In the genomic region with DNA sequence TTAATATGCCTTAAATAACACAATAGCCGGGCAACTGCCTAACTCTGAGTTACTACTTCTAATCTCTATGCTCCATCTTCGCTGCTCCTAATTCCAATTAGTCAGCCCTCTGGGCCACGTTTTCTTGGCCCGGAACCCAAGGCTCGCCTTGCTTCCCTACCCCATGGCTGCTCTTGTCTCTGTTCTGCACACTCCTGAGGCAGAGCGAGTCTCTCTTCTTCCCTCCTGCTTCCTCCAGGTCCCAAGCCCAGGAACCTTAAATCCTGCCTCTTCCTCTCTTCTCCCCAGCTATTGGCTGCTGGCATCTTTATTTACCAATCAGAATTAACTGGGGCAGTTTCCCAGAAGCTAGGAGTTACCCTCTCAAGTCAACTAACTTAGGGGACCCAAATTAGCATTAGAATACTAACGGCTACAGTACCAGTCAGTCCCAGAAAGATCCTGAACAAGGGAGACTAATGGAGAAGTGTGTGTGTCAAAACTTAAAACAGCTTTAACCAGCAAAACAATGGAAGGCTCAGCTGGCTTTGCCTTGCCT, we compare ENCODE assay signal across 19 mouse cellular contexts. TPM values are rescaled to one million over a fixed set of nuclear protein-coding genes. Genes with fewer than 3 reads are reported as not detected.
DNase-seq lines count a peak whose midpoint lies in the region; ATAC-seq lines count a peak whose summit lies in the region.
"Had no signal": no experiment of that assay in that cellular context is flagged by ENCODE, and none has a peak within 500 bp of the region (broad histone marks: within the 10 kb centered on the region; RNA-seq: fewer than 3 reads in every experiment).

No protein-coding gene starts in this region.

- no peaks in the 10 kb centered on the region for H3K4me1 ChIP-seq in heart, embryonic 14.5 days (ENCODE audit: control insufficient read depth in 2 of 2, insufficient read depth in 2 of 2, low read length in 2 of 2)
- H3K4me1 ChIP-seq in hindbrain, embryonic 16.5 days (ENCODE audit: control insufficient read depth, insufficient read depth, low read depth, low read length): no peaks in the 10 kb centered on the region
- H3K4me1 ChIP-seq in liver, embryonic 12.5 days: no peaks in the 10 kb centered on the region
- H3K4me1 ChIP-seq: lung, embryonic 15.5 days; neural tube, embryonic 12.5 days had no signal

- H3K27me3 ChIP-seq in heart, embryonic 14.5 days (ENCODE audit: control insufficient read depth, insufficient read depth, low read length): no peaks in the 10 kb centered on the region
- no peaks in the 10 kb centered on the region for H3K27me3 ChIP-seq in hindbrain, embryonic 16.5 days (replicated peaks; ENCODE audit: control insufficient read depth, insufficient read depth, low read length)
- no peaks in the 10 kb centered on the region for H3K27me3 ChIP-seq in liver, embryonic 12.5 days (replicated peaks)
- H3K27me3 ChIP-seq: lung, embryonic 15.5 days; neural tube, embryonic 12.5 days had no signal

- no peaks in the 10 kb centered on the region for H3K9me3 ChIP-seq in heart, embryonic 14.5 days (ENCODE audit: control insufficient read depth, low read length)
- H3K9me3 ChIP-seq in hindbrain, embryonic 16.5 days (ENCODE audit: control insufficient read depth, low read length): no peaks in the 10 kb centered on the region
- peaks cover 3% of the 10 kb centered on the region; the same call in 1 of the 2 replicates for H3K9me3 ChIP-seq in liver, embryonic 12.5 days (replicated peaks)
- H3K9me3 ChIP-seq: lung, embryonic 15.5 days; neural tube, embryonic 12.5 days had no signal

- H3K4me3 ChIP-seq in heart, embryonic 14.5 days (ENCODE audit: control insufficient read depth in 1 of 2, insufficient read depth in 1 of 2, low read depth in 1 of 2, low read length in 2 of 2): peak overlapping the region in 1 of 2 experiments; percentile 13; a peak in 1 of 4 replicates
- H3K4me3 ChIP-seq in hindbrain, embryonic 16.5 days (ENCODE audit: low read length): no peak overlapping the region
- no peak overlapping the region for H3K4me3 ChIP-seq in liver, embryonic 12.5 days
- H3K4me3 ChIP-seq: lung, embryonic 15.5 days; neural tube, embryonic 12.5 days had no signal

- DNase-seq in heart, adult 11 months: no peak
- peak; percentile 6 for DNase-seq in lung, postnatal 36 days
- DNase-seq in lung, postnatal 25 days (ENCODE audit: low spot score): no peak
- DNase-seq in ZHBTc4 (ENCODE audit: low read depth, low spot score): peak; percentile 84
- DNase-seq: cerebellum, postnatal 14 days; kidney, postnatal 36 days; thymus, adult 18-20 months had no signal

- H3K36me3 ChIP-seq in heart, embryonic 14.5 days (ENCODE audit: control insufficient read depth, insufficient read depth, low read length): no peaks in the 10 kb centered on the region
- H3K36me3 ChIP-seq in hindbrain, embryonic 16.5 days (ENCODE audit: control insufficient read depth, insufficient read depth, low read length): no peaks in the 10 kb centered on the region
- no peaks in the 10 kb centered on the region for H3K36me3 ChIP-seq in liver, embryonic 12.5 days
- H3K36me3 ChIP-seq: lung, embryonic 15.5 days; neural tube, embryonic 12.5 days had no signal

- H3K4me2 ChIP-seq in heart, embryonic 14.5 days (ENCODE audit: low read length): peak overlapping the region; percentile 42
- peak overlapping the region; percentile 34; the same call in 1 of the 2 replicates for H3K4me2 ChIP-seq in hindbrain, embryonic 16.5 days (ENCODE audit: low read length)
- no peak overlapping the region for H3K4me2 ChIP-seq in liver, embryonic 12.5 days
- H3K4me2 ChIP-seq: liver, embryonic 11.5 days; lung, embryonic 15.5 days; neural tube, embryonic 12.5 days had no signal

- no peak overlapping the region for H3K27ac ChIP-seq in heart, embryonic 14.5 days (replicated peaks in 1 of 2; ENCODE audit: control insufficient read depth in 1 of 2, insufficient read depth in 1 of 2, low read depth in 2 of 2, low read length in 2 of 2)
- H3K27ac ChIP-seq in hindbrain, embryonic 16.5 days (ENCODE audit: low read depth, low read length): no peak overlapping the region
- H3K27ac ChIP-seq in liver, embryonic 12.5 days: no peak overlapping the region
- H3K27ac ChIP-seq: lung, embryonic 15.5 days; neural tube, embryonic 12.5 days had no signal

- no peak overlapping the region for H3K9ac ChIP-seq in heart, embryonic 14.5 days (ENCODE audit: low read length)
- no peak overlapping the region for H3K9ac ChIP-seq in hindbrain, embryonic 16.5 days (ENCODE audit: low read depth, low read length)
- no peak overlapping the region for H3K9ac ChIP-seq in liver, embryonic 12.5 days
- H3K9ac ChIP-seq: lung, embryonic 15.5 days; neural tube, embryonic 12.5 days had no signal

- no peak for ATAC-seq in heart, embryonic 14.5 days (ENCODE audit: insufficient number of reproducible peaks, insufficient read depth, low FRiP score, low read depth)
- ATAC-seq in hindbrain, embryonic 16.5 days: 0 out of 2 replicates have a peak, but pooled peaks have one; percentile 17
- no peak for ATAC-seq in liver, embryonic 12.5 days
- ATAC-seq: forebrain, embryonic 14.5 days; intestine, postnatal 0 days had no signal

- WGBS in heart, embryonic 14.5 days: 54% methylated on average over 7 of the region's 7 CpGs
- WGBS in hindbrain, embryonic 16.5 days: 53% methylated on average over 7 of the region's 7 CpGs
- 48% methylated on average over 7 of the region's 7 CpGs for WGBS in liver, embryonic 12.5 days (ENCODE audit: insufficient replicate concordance)

RNA-seq across cellular contexts. Expression of a gene that starts 15.5 kb away (rescaled TPM):
- 6.4 and 7.8 TPM in 2 replicates for polyA plus RNA-seq in heart, embryonic 14.5 days (2014; fragmentation: Nextera tagmentation; extraction: Ambion mirVana)
- 2.3 and 3.4 TPM in 2 replicates for polyA plus RNA-seq in hindbrain, embryonic 16.5 days (2015; fragmentation: Nextera tagmentation; extraction: Ambion mirVana)
- polyA plus RNA-seq in liver, embryonic 12.5 days (2016; fragmentation: Nextera tagmentation; extraction: Ambion mirVana): 6.0 and 7.5 TPM in 2 replicates

RNA-seq across cellular contexts. Expression of a gene that starts 16.3 kb away (rescaled TPM):
- polyA plus RNA-seq in heart, embryonic 14.5 days (2014; fragmentation: Nextera tagmentation; extraction: Ambion mirVana): 8.4 and 9.6 TPM in 2 replicates
- 18.1 and 22.8 TPM in 2 replicates for polyA plus RNA-seq in hindbrain, embryonic 16.5 days (2015; fragmentation: Nextera tagmentation; extraction: Ambion mirVana)
- 13.0 and 14.2 TPM in 2 replicates for polyA plus RNA-seq in liver, embryonic 12.5 days (2016; fragmentation: Nextera tagmentation; extraction: Ambion mirVana)

RNA-seq across cellular contexts. Expression of a gene that starts 55.6 kb away (rescaled TPM):
- not detected in 2 replicates for polyA plus RNA-seq in heart, embryonic 14.5 days (2014; fragmentation: Nextera tagmentation; extraction: Ambion mirVana)
- not detected in 2 replicates for polyA plus RNA-seq in hindbrain, embryonic 16.5 days (2015; fragmentation: Nextera tagmentation; extraction: Ambion mirVana)
- polyA plus RNA-seq in liver, embryonic 12.5 days (2016; fragmentation: Nextera tagmentation; extraction: Ambion mirVana): not detected in 2 replicates
- polyA plus RNA-seq: embryonic facial prominence, embryonic 11.5 days; forebrain, embryonic 14.5 days; heart, postnatal 0 days; intestine, postnatal 0 days; liver, embryonic 11.5 days; midbrain, postnatal 0 days; neural tube, embryonic 12.5 days; small intestine, adult 2 months had no signal

Comparison
In these comparisons a context has a peak if more than half of its experiments do, and no peak if none do; other contexts are left out.
1. DNase-seq: peak in lung, postnatal 36 days (single experiment) and ZHBTc4 (single experiment); none in heart, adult 11 months (single experiment) and lung, postnatal 25 days (single experiment).